In the genomic region with DNA sequence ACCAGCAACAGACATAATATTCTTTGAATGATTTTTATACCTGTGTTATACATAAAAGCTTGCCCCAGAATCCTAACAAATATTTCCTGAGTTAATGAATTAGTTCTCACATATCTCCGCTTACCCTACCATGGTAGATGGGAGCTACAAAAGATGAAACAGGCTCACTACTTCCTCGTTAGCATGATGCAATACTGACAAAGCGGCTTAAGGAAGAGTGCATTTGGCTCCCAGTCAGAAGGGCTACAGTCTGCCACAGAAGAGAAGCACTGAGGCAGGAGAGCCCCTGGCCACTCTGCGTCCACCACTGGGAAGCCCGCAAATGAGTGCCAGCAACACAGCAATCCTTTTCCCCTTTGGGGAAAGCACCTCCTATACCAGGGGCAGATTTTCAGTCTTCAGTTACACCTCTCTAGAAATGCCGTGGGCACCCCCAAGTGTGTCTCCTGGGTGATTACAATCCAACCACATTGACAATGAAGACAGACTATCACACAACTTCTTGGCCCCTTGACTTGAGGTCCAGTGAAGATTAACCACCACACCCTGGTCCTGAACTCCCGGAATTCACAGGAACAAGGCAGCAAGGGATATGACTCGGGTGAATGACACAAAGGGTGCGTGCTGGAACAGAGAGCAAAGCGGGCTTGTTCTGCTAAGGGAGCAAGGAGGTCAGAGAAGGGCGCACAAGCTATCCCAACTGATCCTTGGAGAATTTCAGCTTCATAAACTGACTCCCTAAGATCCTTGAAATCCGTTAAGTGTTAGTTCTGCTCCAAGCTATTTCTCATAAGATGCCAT, we compare ENCODE assay signal across 10 mouse cellular contexts. TPM values are rescaled to one million over a fixed set of nuclear protein-coding genes. Genes with fewer than 3 reads are reported as not detected.
A peak's percentile ranks its signal among the peaks of the same experiment; 100 is the strongest.
DNase-seq lines count a peak whose midpoint lies in the region; ATAC-seq and TF ChIP-seq lines count a peak whose summit lies in the region.
"Had no signal": no experiment of that assay in that cellular context is flagged by ENCODE, and none has a peak within 500 bp of the region (broad histone marks: within the 10 kb centered on the region; RNA-seq: fewer than 3 reads in every experiment).

No protein-coding gene starts in this region.

- no peak for DNase-seq in heart, adult 2 months
- no peak for DNase-seq in heart, adult 9 months (ENCODE audit: low spot score in 2 of 2)
- no peak for DNase-seq in lung, embryonic 14.5 days
- DNase-seq in lung, postnatal 14 days: no peak
- DNase-seq in kidney, postnatal 0 days (ENCODE audit: low spot score): no peak
- DNase-seq in hindbrain, embryonic 10.5 days (ENCODE audit: low spot score): no peak
- DNase-seq: B cell, adult 2 months had no signal

- 43% methylated on average over 12 of the region's 12 CpGs for WGBS in heart, adult 2 months
- WGBS in lung, embryonic 14.5 days: 86% methylated on average over 12 of the region's 12 CpGs
- WGBS in kidney, postnatal 0 days: 61% methylated on average over 12 of the region's 12 CpGs
- 84% methylated on average over 12 of the region's 12 CpGs for WGBS in stomach, embryonic 14.5 days
- 89% methylated on average over 12 of the region's 12 CpGs for WGBS in hindbrain, embryonic 10.5 days

- H3K4me3 ChIP-seq in heart, adult 2 months: no peak overlapping the region
- H3K4me3 ChIP-seq in lung, embryonic 14.5 days (ENCODE audit: low read depth, low read length): no peak overlapping the region
- no peak overlapping the region for H3K4me3 ChIP-seq in kidney, postnatal 0 days (replicated peaks; ENCODE audit: low read depth, low read length)
- no peak overlapping the region for H3K4me3 ChIP-seq in stomach, embryonic 14.5 days (ENCODE audit: low read depth, low read length)
- H3K4me3 ChIP-seq in hindbrain, embryonic 10.5 days: no peak overlapping the region
- H3K4me3 ChIP-seq: midbrain, embryonic 13.5 days had no signal

- no peak for TF ChIP-seq POLR2A in heart, adult 2 months (IDR thresholded peaks at IDR 0.05; ENCODE audit: insufficient read depth, low read depth, low read length)

- no peak for ATAC-seq in lung, embryonic 14.5 days (ENCODE audit: insufficient read depth)
- ATAC-seq in kidney, postnatal 0 days (replicated peaks; ENCODE audit: low FRiP score, low read depth): no peak
- ATAC-seq in stomach, embryonic 14.5 days (ENCODE audit: insufficient number of reproducible peaks, insufficient read depth, low FRiP score, low read depth): no peak
- ATAC-seq in frontal cortex, adult (ENCODE audit: low TSS enrichment): no peak
- ATAC-seq: midbrain, embryonic 13.5 days had no signal

- no peak overlapping the region for H3K4me2 ChIP-seq in lung, embryonic 14.5 days
- no peak overlapping the region for H3K4me2 ChIP-seq in kidney, postnatal 0 days (ENCODE audit: low read length)
- no peak overlapping the region for H3K4me2 ChIP-seq in stomach, embryonic 14.5 days (replicated peaks; ENCODE audit: low read depth, low read length)
- H3K4me2 ChIP-seq: midbrain, embryonic 13.5 days had no signal

- intact Hi-C loops in heart, adult 2 months (cut with DNase I): no loop called here

- H3K9ac ChIP-seq in heart, adult 2 months (ENCODE audit: low read depth, low read length): no peak overlapping the region; the same call in 1 of the 2 replicates
- peak overlapping the region; percentile 33; the same call in 1 of the 2 replicates for H3K9ac ChIP-seq in lung, embryonic 14.5 days
- no peak overlapping the region for H3K9ac ChIP-seq in kidney, postnatal 0 days (ENCODE audit: low read depth, low read length)
- no peak overlapping the region for H3K9ac ChIP-seq in stomach, embryonic 14.5 days (replicated peaks; ENCODE audit: low read depth, low read length)
- H3K9ac ChIP-seq: midbrain, embryonic 13.5 days had no signal

- TF ChIP-seq EP300 in heart, adult 2 months (IDR thresholded peaks at IDR 0.05; ENCODE audit: insufficient read depth, low read depth, low read length): no peak

- H3K27me3 ChIP-seq in heart, adult 2 months (ENCODE audit: control insufficient read depth, insufficient read depth, low read length): no peaks in the 10 kb centered on the region
- no peaks in the 10 kb centered on the region for H3K27me3 ChIP-seq in lung, embryonic 14.5 days (ENCODE audit: insufficient read depth, low read length)
- no peaks in the 10 kb centered on the region for H3K27me3 ChIP-seq in kidney, postnatal 0 days (ENCODE audit: insufficient read depth, low read length)
- H3K27me3 ChIP-seq in stomach, embryonic 14.5 days (ENCODE audit: control insufficient read depth, insufficient read depth, low read length): no peaks in the 10 kb centered on the region
- no peaks in the 10 kb centered on the region for H3K27me3 ChIP-seq in hindbrain, embryonic 10.5 days (ENCODE audit: insufficient read depth, poor library complexity, severe bottlenecking)
- H3K27me3 ChIP-seq: midbrain, embryonic 13.5 days had no signal

- H3K9me3 ChIP-seq in lung, embryonic 14.5 days (ENCODE audit: low read depth, low read length): no peaks in the 10 kb centered on the region
- no peaks in the 10 kb centered on the region for H3K9me3 ChIP-seq in kidney, postnatal 0 days (replicated peaks; ENCODE audit: low read length)
- no peaks in the 10 kb centered on the region; the same call in 1 of the 2 replicates for H3K9me3 ChIP-seq in stomach, embryonic 14.5 days (ENCODE audit: control insufficient read depth, low read depth, low read length)
- H3K9me3 ChIP-seq in hindbrain, embryonic 10.5 days: peaks cover 3% of the 10 kb centered on the region; the same call in 1 of the 2 replicates
- H3K9me3 ChIP-seq: midbrain, embryonic 13.5 days had no signal

- H3K27ac ChIP-seq in heart, adult 2 months: peak overlapping the region; percentile 96
- H3K27ac ChIP-seq in lung, embryonic 14.5 days (ENCODE audit: low read depth): peak overlapping the region; percentile 95; the same call in 1 of the 2 replicates
- H3K27ac ChIP-seq in kidney, postnatal 0 days: peak overlapping the region; percentile 89
- peak overlapping the region; percentile 94 for H3K27ac ChIP-seq in stomach, embryonic 14.5 days (ENCODE audit: low read length)
- H3K27ac ChIP-seq in hindbrain, embryonic 10.5 days: no peak overlapping the region

- peaks cover 15% of the 10 kb centered on the region for H3K79me2 ChIP-seq in heart, adult 2 months (replicated peaks; ENCODE audit: control insufficient read depth, insufficient read depth, low read length)

- H3K36me3 ChIP-seq in heart, adult 2 months (ENCODE audit: control insufficient read depth, insufficient read depth, low read length): peaks cover 51% of the 10 kb centered on the region
- H3K36me3 ChIP-seq in lung, embryonic 14.5 days (ENCODE audit: insufficient read depth): 0 out of 2 replicates have a peak, but pooled peaks cover 6% of the 10 kb centered on the region
- no peaks in the 10 kb centered on the region for H3K36me3 ChIP-seq in kidney, postnatal 0 days (ENCODE audit: insufficient read depth, low read length)
- no peaks in the 10 kb centered on the region; the same call in 1 of the 2 replicates for H3K36me3 ChIP-seq in stomach, embryonic 14.5 days (ENCODE audit: control insufficient read depth, insufficient read depth, low read length)
- peaks cover 54% of the 10 kb centered on the region for H3K36me3 ChIP-seq in hindbrain, embryonic 10.5 days

- no peak for TF ChIP-seq CTCF in heart, adult 2 months (IDR thresholded peaks at IDR 0.05)
- TF ChIP-seq CTCF in lung, embryonic 14.5 days (IDR thresholded peaks at IDR 0.05; ENCODE audit: low read depth): no peak
- no peak for TF ChIP-seq CTCF in kidney, postnatal 0 days (IDR thresholded peaks at IDR 0.05; ENCODE audit: low read depth)

- H3K4me1 ChIP-seq in heart, adult 2 months (ENCODE audit: control insufficient read depth, insufficient read depth, low read length): peaks cover 36% of the 10 kb centered on the region
- peaks cover 30% of the 10 kb centered on the region for H3K4me1 ChIP-seq in lung, embryonic 14.5 days (ENCODE audit: insufficient read depth)
- peaks cover 30% of the 10 kb centered on the region for H3K4me1 ChIP-seq in kidney, postnatal 0 days (replicated peaks; ENCODE audit: insufficient read depth, low read length)
- H3K4me1 ChIP-seq in stomach, embryonic 14.5 days (ENCODE audit: control insufficient read depth, insufficient read depth, low read length): peaks cover 36% of the 10 kb centered on the region
- peaks cover 35% of the 10 kb centered on the region for H3K4me1 ChIP-seq in hindbrain, embryonic 10.5 days (replicated peaks)

RNA-seq across cellular contexts. Expression of gene Clic4, which starts 19.2 kb away (rescaled TPM):
- 100 to 1,000 TPM; 248 to 249 TPM for total RNA-seq in heart, adult 2 months (2021)
- polyA plus RNA-seq in heart, adult 2 months (2012; rRNA removed): 148 and 227 TPM in 2 replicates
- polyA plus RNA-seq in lung, embryonic 14.5 days (2014; fragmentation: Nextera tagmentation; extraction: Ambion mirVana): 128 and 133 TPM in 2 replicates
- polyA plus RNA-seq in kidney, postnatal 0 days (2015; fragmentation: Nextera tagmentation; extraction: Ambion mirVana): 147 and 166 TPM in 2 replicates
- polyA plus RNA-seq in stomach, embryonic 14.5 days (2014; fragmentation: Nextera tagmentation; extraction: Ambion mirVana): 95.3 and 102 TPM in 2 replicates
- polyA plus RNA-seq in hindbrain, embryonic 10.5 days (2016; fragmentation: Nextera tagmentation; extraction: Ambion mirVana): 184 and 220 TPM in 2 replicates
